Mouse (Mus musculus): ENCODE data around the gene Gnat3. TPM values are rescaled to one million over a fixed set of nuclear protein-coding genes. Genes with fewer than 3 reads are reported as not detected.

Gene Gnat3
- total RNA-seq (2023; ENCODE audit: inconsistent age), result not detected in 4 replicates

GRCm38 (mm10) chr5:17962249-17962648 lies at the start of gene Gnat3:
TSS of gene Gnat3 (plus strand) at chr5:17962549.

Other genes with a start within 250 kb of the Gnat3 start
- gene Cd36, start 73.7 kb upstream of the Gnat3 start, total RNA-seq (2023; ENCODE audit: inconsistent age), result 56.0 to 73.2 TPM (median 70.0 TPM) in 4 replicates

Data from B cell, adult (primary cell).